14 mouse cellular contexts compared by ENCODE assay signal in genomic region chr16:19981006-19981405, GRCm38 (mm10). TPM values are rescaled to one million over a fixed set of nuclear protein-coding genes. Genes with fewer than 3 reads are reported as not detected.
A peak's percentile ranks its signal among the peaks of the same experiment; 100 is the strongest.
DNase-seq lines count a peak whose midpoint lies in the region; ATAC-seq and TF ChIP-seq lines count a peak whose summit lies in the region.
"Had no signal": no experiment of that assay in that cellular context is flagged by ENCODE, and none has a peak within 500 bp of the region (broad histone marks: within the 10 kb centered on the region; RNA-seq: fewer than 3 reads in every experiment).

No protein-coding gene starts in this region.

- no peaks in the 10 kb centered on the region for H3K9me3 ChIP-seq in limb, embryonic 14.5 days (ENCODE audit: control insufficient read depth, low read length)
- no peaks in the 10 kb centered on the region for H3K9me3 ChIP-seq in limb, embryonic 10.5 days (replicated peaks)
- H3K9me3 ChIP-seq in liver, embryonic 14.5 days (ENCODE audit: control insufficient read depth, low read length): no peaks in the 10 kb centered on the region
- no peaks in the 10 kb centered on the region for H3K9me3 ChIP-seq in midbrain, embryonic 14.5 days (ENCODE audit: control insufficient read depth, low read length)
- H3K9me3 ChIP-seq: embryonic facial prominence, embryonic 15.5 days; hindbrain, embryonic 10.5 days had no signal

- peak overlapping the region; percentile 52; the same call in 1 of the 2 replicates for H3K27ac ChIP-seq in heart, adult 2 months
- H3K27ac ChIP-seq in limb, embryonic 14.5 days (replicated peaks; ENCODE audit: low read depth, low read length): no peak overlapping the region
- H3K27ac ChIP-seq in limb, embryonic 10.5 days: no peak overlapping the region
- no peak overlapping the region for H3K27ac ChIP-seq in liver, embryonic 14.5 days
- no peak overlapping the region for H3K27ac ChIP-seq in midbrain, embryonic 14.5 days (replicated peaks; ENCODE audit: low read depth, low read length)
- H3K27ac ChIP-seq: embryonic facial prominence, embryonic 15.5 days; hindbrain, embryonic 10.5 days had no signal

- peaks cover 17% of the 10 kb centered on the region for H3K36me3 ChIP-seq in heart, adult 2 months (ENCODE audit: control insufficient read depth, insufficient read depth, low read length)
- no peaks in the 10 kb centered on the region for H3K36me3 ChIP-seq in limb, embryonic 14.5 days (ENCODE audit: control insufficient read depth, insufficient read depth, low read length)
- no peaks in the 10 kb centered on the region for H3K36me3 ChIP-seq in limb, embryonic 10.5 days
- no peaks in the 10 kb centered on the region for H3K36me3 ChIP-seq in liver, embryonic 14.5 days (replicated peaks; ENCODE audit: control insufficient read depth, insufficient read depth, low read depth)
- no peaks in the 10 kb centered on the region for H3K36me3 ChIP-seq in midbrain, embryonic 14.5 days (ENCODE audit: control insufficient read depth, insufficient read depth, low read length)
- H3K36me3 ChIP-seq: embryonic facial prominence, embryonic 15.5 days; hindbrain, embryonic 10.5 days had no signal

- no peak for TF ChIP-seq POLR2A in heart, adult 2 months (IDR thresholded peaks at IDR 0.05; ENCODE audit: insufficient read depth, low read depth, low read length)
- TF ChIP-seq POLR2A in limb, embryonic 14.5 days (IDR thresholded peaks at IDR 0.05; ENCODE audit: borderline replicate concordance, extremely low read depth, insufficient read depth, insufficient read length): no peak

- WGBS in heart, adult 2 months: 54% methylated on average over 3 of the region's 3 CpGs
- 85% methylated on average over 3 of the region's 3 CpGs for WGBS in limb, embryonic 14.5 days
- 93% methylated on average over 3 of the region's 3 CpGs for WGBS in limb, embryonic 10.5 days
- 12% methylated on average over 3 of the region's 3 CpGs for WGBS in liver, embryonic 14.5 days (ENCODE audit: insufficient replicate concordance)
- WGBS in midbrain, embryonic 14.5 days: 94% methylated on average over 3 of the region's 3 CpGs

- TF ChIP-seq EP300 in heart, adult 2 months (IDR thresholded peaks at IDR 0.05; ENCODE audit: insufficient read depth, low read depth, low read length): no peak
- TF ChIP-seq EP300 in liver, embryonic 14.5 days (IDR thresholded peaks at IDR 0.05; ENCODE audit: low read depth): no peak

- intact Hi-C loops in heart, adult 2 months (cut with DNase I): loop anchor here (5.0 to 10.0 kb wide), 4 partner anchors 74 to 344 kb away; partner anchors contain the start of genes Cyp2ab1, Klhl24 and Yeats2

- no peak for DNase-seq in heart, adult 2 months
- DNase-seq in heart, adult 9 months (ENCODE audit: low spot score in 2 of 2): no peak
- DNase-seq in limb, embryonic 14.5 days (ENCODE audit: low spot score): no peak
- DNase-seq in limb, embryonic 10.5 days (ENCODE audit: low spot score): no peak
- DNase-seq in B cell, adult 2 months: peak; percentile 35 to 42
- DNase-seq in liver, embryonic 14.5 days (ENCODE audit: low read depth in 3 of 3, low spot score in 3 of 3): no peak
- DNase-seq in urinary bladder, adult 18-20 months (ENCODE audit: low spot score in 2 of 2): no peak
- no peak for DNase-seq in midbrain, embryonic 14.5 days
- DNase-seq: cerebellum, postnatal 10 days; forebrain, postnatal 0 days; kidney, postnatal 10 days had no signal

- 0 out of 2 replicates have a peak overlapping the region, but pooled peaks have one; percentile 15 for H3K4me2 ChIP-seq in limb, embryonic 14.5 days (replicated peaks; ENCODE audit: low read depth, low read length, severe bottlenecking)
- peak overlapping the region; percentile 44 for H3K4me2 ChIP-seq in liver, embryonic 14.5 days (ENCODE audit: low read depth)
- H3K4me2 ChIP-seq in midbrain, embryonic 14.5 days (ENCODE audit: low read length): no peak overlapping the region
- H3K4me2 ChIP-seq: embryonic facial prominence, embryonic 15.5 days had no signal

- peaks cover 4% of the 10 kb centered on the region for H3K79me2 ChIP-seq in heart, adult 2 months (replicated peaks; ENCODE audit: control insufficient read depth, insufficient read depth, low read length)

- no peaks in the 10 kb centered on the region for H3K27me3 ChIP-seq in heart, adult 2 months (ENCODE audit: control insufficient read depth, insufficient read depth, low read length)
- no peaks in the 10 kb centered on the region for H3K27me3 ChIP-seq in limb, embryonic 14.5 days (ENCODE audit: control insufficient read depth, insufficient read depth, low read length)
- H3K27me3 ChIP-seq in limb, embryonic 10.5 days (ENCODE audit: low read depth, poor library complexity, severe bottlenecking): no peaks in the 10 kb centered on the region
- H3K27me3 ChIP-seq in liver, embryonic 14.5 days (ENCODE audit: control insufficient read depth, insufficient read depth, low read length): no peaks in the 10 kb centered on the region
- H3K27me3 ChIP-seq in midbrain, embryonic 14.5 days (ENCODE audit: control insufficient read depth, insufficient read depth, low read length): no peaks in the 10 kb centered on the region
- H3K27me3 ChIP-seq: embryonic facial prominence, embryonic 15.5 days had no signal

- no peak for ATAC-seq in limb, embryonic 14.5 days (ENCODE audit: low FRiP score, low read depth)
- ATAC-seq in liver, embryonic 14.5 days (ENCODE audit: insufficient read depth): no peak
- no peak for ATAC-seq in midbrain, embryonic 14.5 days (ENCODE audit: low FRiP score, low TSS enrichment)
- ATAC-seq: forebrain, postnatal 0 days; midbrain, embryonic 16.5 days had no signal

- peak overlapping the region; percentile 17; the same call in 1 of the 2 replicates for H3K4me3 ChIP-seq in heart, adult 2 months
- H3K4me3 ChIP-seq in limb, embryonic 14.5 days (replicated peaks; ENCODE audit: low read length): no peak overlapping the region
- no peak overlapping the region for H3K4me3 ChIP-seq in limb, embryonic 10.5 days
- 0 out of 4 replicates have a peak overlapping the region, but pooled peaks of 1 of the 2 experiments have one; percentile 13 for H3K4me3 ChIP-seq in liver, embryonic 14.5 days (ENCODE audit: insufficient read depth in 1 of 2, low read depth in 2 of 2, low read length in 2 of 2)
- H3K4me3 ChIP-seq in midbrain, embryonic 14.5 days (replicated peaks; ENCODE audit: low read depth, low read length): no peak overlapping the region
- H3K4me3 ChIP-seq: embryonic facial prominence, embryonic 15.5 days; hindbrain, embryonic 10.5 days had no signal

- H3K4me1 ChIP-seq in heart, adult 2 months (ENCODE audit: control insufficient read depth, insufficient read depth, low read length): peaks cover 3% of the 10 kb centered on the region
- H3K4me1 ChIP-seq in limb, embryonic 14.5 days (ENCODE audit: control insufficient read depth, insufficient read depth, low read length): no peaks in the 10 kb centered on the region
- peaks cover 2% of the 10 kb centered on the region; the same call in 1 of the 2 replicates for H3K4me1 ChIP-seq in limb, embryonic 10.5 days
- peaks cover 0 to 3% of the 10 kb centered on the region in 2 experiments; a peak in 2 of 4 replicates for H3K4me1 ChIP-seq in liver, embryonic 14.5 days (replicated peaks; ENCODE audit: control insufficient read depth in 2 of 2, insufficient read depth in 2 of 2, low read length in 1 of 2)
- no peaks in the 10 kb centered on the region for H3K4me1 ChIP-seq in midbrain, embryonic 14.5 days (ENCODE audit: control insufficient read depth, insufficient read depth, low read length)
- H3K4me1 ChIP-seq: embryonic facial prominence, embryonic 15.5 days; hindbrain, embryonic 10.5 days had no signal

- H3K9ac ChIP-seq in heart, adult 2 months (ENCODE audit: low read depth, low read length): peak overlapping the region; percentile 14; the same call in 1 of the 2 replicates
- no peak overlapping the region for H3K9ac ChIP-seq in limb, embryonic 14.5 days (ENCODE audit: low read depth, low read length, severe bottlenecking)
- no peak overlapping the region for H3K9ac ChIP-seq in liver, embryonic 14.5 days (replicated peaks)
- no peak overlapping the region for H3K9ac ChIP-seq in midbrain, embryonic 14.5 days (replicated peaks; ENCODE audit: low read length)
- H3K9ac ChIP-seq: embryonic facial prominence, embryonic 15.5 days; forebrain, postnatal 0 days had no signal

- TF ChIP-seq CTCF in heart, adult 2 months (IDR thresholded peaks at IDR 0.05): no peak
- no peak for TF ChIP-seq CTCF in liver, embryonic 14.5 days (IDR thresholded peaks at IDR 0.05; ENCODE audit: low read depth)

RNA-seq across cellular contexts. Expression of gene Klhl6, which starts 1.8 kb away (rescaled TPM):
- total RNA-seq in heart, adult 2 months (2021): 1 to 10 TPM; 5.3 to 5.4 TPM
- polyA plus RNA-seq in heart, adult 2 months (2012; rRNA removed): 5.4 and 7.7 TPM in 2 replicates
- 4.2 and 4.4 TPM in 2 replicates for polyA plus RNA-seq in limb, embryonic 14.5 days (2012; rRNA removed)
- polyA plus RNA-seq in limb, embryonic 14.5 days (2014; fragmentation: Nextera tagmentation; extraction: Ambion mirVana): 6.6 and 7.5 TPM in 2 replicates
- polyA plus RNA-seq in limb, embryonic 10.5 days (2016; fragmentation: Nextera tagmentation; extraction: Ambion mirVana): 7.0 and 8.0 TPM in 2 replicates
- polyA plus RNA-seq in liver, embryonic 14.5 days (2012; rRNA removed): 3.9 and 5.0 TPM in 2 replicates
- 7.7 and 8.2 TPM in 2 replicates for polyA plus RNA-seq in liver, embryonic 14.5 days (2014; fragmentation: Nextera tagmentation; extraction: Ambion mirVana)
- 2.6 and 4.4 TPM in 2 replicates for polyA plus RNA-seq in midbrain, embryonic 14.5 days (2014; fragmentation: Nextera tagmentation; extraction: Ambion mirVana)

Comparison
In these comparisons a context has a peak if more than half of its experiments do, and no peak if none do; other contexts are left out.
1. DNase-seq: peak in B cell, adult 2 months (2 of 2); none in heart, adult 2 months (0 of 2), heart, adult 9 months (0 of 2), limb, embryonic 14.5 days (single experiment), limb, embryonic 10.5 days (single experiment), liver, embryonic 14.5 days (0 of 3), urinary bladder, adult 18-20 months (0 of 2) and midbrain, embryonic 14.5 days (single experiment).